Mouse (Mus musculus) intestine, postnatal 0 days (tissue): ENCODE measurements around the gene Serinc2. TPM values are rescaled to one million over a fixed set of nuclear protein-coding genes. Genes with fewer than 3 reads are reported as not detected.

Source experiments
- ATAC-seq: fragments of 200-750 bp; cut with Nextera tagmentation; 2 replicates; pipeline ENCODE4 v1.8.0; 2017; ENCODE audit warnings: mild to moderate bottlenecking, moderate TSS enrichment, moderate library complexity
- H3K27ac ChIP-seq: fragments of 300-500 bp; sonication (generic); 2 replicates; pipeline ENCODE4 v1.5.1; 2014; ENCODE audit warnings: mild to moderate bottlenecking, low read depth, low read length, moderate library complexity
- H3K27me3 ChIP-seq: fragments of 300-500 bp; sonication (generic); replicated peaks from 2 replicates; pipeline ENCODE4 v1.6.1; 2014; ENCODE audit warnings: low read length, mixed read lengths; ENCODE audit not compliant: control insufficient read depth, insufficient read depth
- H3K36me3 ChIP-seq: fragments of 300-500 bp; sonication (generic); 2 replicates; pipeline ENCODE4 v1.6.1; 2014; ENCODE audit warnings: mild to moderate bottlenecking, moderate library complexity; ENCODE audit not compliant: control insufficient read depth, insufficient read depth
- H3K4me1 ChIP-seq: fragments of 300-500 bp; sonication (generic); replicated peaks from 2 replicates; pipeline ENCODE4 v1.6.1; 2014; ENCODE audit warnings: antibody characterized with exemption, low read length, mixed read lengths; ENCODE audit not compliant: control insufficient read depth, insufficient read depth
- H3K4me2 ChIP-seq: fragments of 300-500 bp; sonication (generic); replicated peaks from 2 replicates; pipeline ENCODE4 v1.6.1; 2014; ENCODE audit warnings: low read depth, mild to moderate bottlenecking, moderate library complexity
- H3K4me3 ChIP-seq: fragments of 300-500 bp; sonication (generic); 2 replicates; pipeline ENCODE4 v1.5.1; 2014; ENCODE audit warnings: low read depth, low read length
- H3K9ac ChIP-seq: fragments of 300-500 bp; sonication (generic); 2 replicates; pipeline ENCODE4 v1.6.1; 2014; ENCODE audit warnings: mild to moderate bottlenecking, low read depth, low read length
- H3K9me3 ChIP-seq: fragments of 300-500 bp; sonication (generic); 2 replicates; pipeline ENCODE4 v1.6.1; 2016; ENCODE audit warnings: mixed run types; ENCODE audit not compliant: control insufficient read depth
- CTCF ChIP-seq: sonication (generic); IDR thresholded peaks from 2 replicates; pipeline ENCODE4 v1.5.1; 2016; ENCODE audit warnings: low read depth, mild to moderate bottlenecking, control low read depth, antibody characterized with exemption, moderate library complexity
- WGBS: fragments of 180-500 bp; shearing (Covaris S2); extraction: QIAGEN DNeasy Blood & Tissue Kit; methylation state at CpG from one replicate; pipeline ENCODE4 v1.1.7; 2014; 5-methylcytosine and 5-hydroxymethylcytosine counted together
- polyA plus RNA-seq: library from polyadenylated mRNA; unstranded; fragments of >200 nt; fragmentation: Nextera tagmentation; extraction: Ambion mirVana; gene quantifications from 2 replicates; pipeline ENCODE4 v1.2.1, GENCODE M21; 2015

Serinc2 gene
- polyA plus RNA-seq, 1 experiment from 2014 or later: 26.1 TPM

GRCm38 (mm10) chr4:130276573-130277176, 2.3 kb downstream of the Serinc2 start:
- Histone ChIP-seq H3K4me2 (no peak overlapping the region; the same call in 1 of the 2 replicates), H3K9ac (peak overlapping the region; percentile 7; the same call in 1 of the 2 replicates), H3K36me3 (no peaks in the 10 kb centered on the region), H3K27me3 (peaks cover 14% of the 10 kb centered on the region; the same call in 1 of the 2 replicates), H3K4me1 (peaks cover 3% of the 10 kb centered on the region; the same call in 1 of the 2 replicates), H3K9me3 (no peaks in the 10 kb centered on the region), H3K27ac (no peak overlapping the region), H3K4me3 (no peak overlapping the region)
- no peak for TF ChIP-seq CTCF
- WGBS: 30% methylated on average over 7 of the region's 7 CpGs
- peak; percentile 50 for ATAC-seq

- Histone ChIP-seq H3K27me3 (peaks cover 14% of the 10 kb centered on the region; the same call in 1 of the 2 replicates), H3K9ac (no peak overlapping the region), H3K4me3 (peak overlapping the region; percentile 63), H3K9me3 (no peaks in the 10 kb centered on the region), H3K27ac (no peak overlapping the region), H3K4me2 (peak overlapping the region; percentile 96), H3K4me1 (peaks cover 3% of the 10 kb centered on the region; the same call in 1 of the 2 replicates), H3K36me3 (no peaks in the 10 kb centered on the region)
- ATAC-seq: no peak
- no peak for TF ChIP-seq CTCF
- WGBS: 58% methylated on average over 5 of the region's 5 CpGs
Observed at GRCm38 (mm10) chr4:130275823-130276105, 3.2 kb downstream of the Serinc2 start.

GRCm38 (mm10) chr4:130275016-130275822, 3.8 kb downstream of the Serinc2 start:
- H3K9ac ChIP-seq: peak overlapping the region; percentile 60
- H3K36me3 ChIP-seq: no peaks in the 10 kb centered on the region
- no peak overlapping the region for H3K27ac ChIP-seq
- no peak for TF ChIP-seq CTCF
- no peaks in the 10 kb centered on the region for H3K9me3 ChIP-seq
- peak overlapping the region; percentile 63 for H3K4me3 ChIP-seq
- peaks cover 14% of the 10 kb centered on the region; the same call in 1 of the 2 replicates for H3K27me3 ChIP-seq
- peak overlapping the region; percentile 96 for H3K4me2 ChIP-seq
- H3K4me1 ChIP-seq: peaks cover 3% of the 10 kb centered on the region; the same call in 1 of the 2 replicates
- peak; percentile 73 for ATAC-seq
- WGBS: 2% methylated on average over 61 of the region's 62 CpGs

GRCm38 (mm10) chr4:130274346-130275015, 4.5 kb downstream of the Serinc2 start:
- peak overlapping the region; percentile 60 for H3K9ac ChIP-seq
- peaks cover 3% of the 10 kb centered on the region; the same call in 1 of the 2 replicates for H3K4me1 ChIP-seq
- no peaks in the 10 kb centered on the region for H3K36me3 ChIP-seq
- H3K27ac ChIP-seq: no peak overlapping the region
- H3K9me3 ChIP-seq: no peaks in the 10 kb centered on the region
- H3K27me3 ChIP-seq: peaks cover 14% of the 10 kb centered on the region; the same call in 1 of the 2 replicates
- peak overlapping the region; percentile 96 for H3K4me2 ChIP-seq
- peak overlapping the region; percentile 63 for H3K4me3 ChIP-seq
- 4% methylated on average over 29 of the region's 29 CpGs for WGBS
- no peak for TF ChIP-seq CTCF
- no peak for ATAC-seq

- H3K9ac ChIP-seq: peak overlapping the region; percentile 60; the same call in 1 of the 2 replicates
- ATAC-seq: no peak
- H3K9me3 ChIP-seq: no peaks in the 10 kb centered on the region
- H3K27me3 ChIP-seq: peaks cover 14% of the 10 kb centered on the region; the same call in 1 of the 2 replicates
- H3K4me2 ChIP-seq: peak overlapping the region; percentile 96
- H3K4me3 ChIP-seq: 0 out of 2 replicates have a peak overlapping the region, but pooled peaks have one; percentile 63
- H3K36me3 ChIP-seq: no peaks in the 10 kb centered on the region
- TF ChIP-seq CTCF: no peak
- no peak overlapping the region for H3K27ac ChIP-seq
- peaks cover 3% of the 10 kb centered on the region; the same call in 1 of the 2 replicates for H3K4me1 ChIP-seq
- WGBS: 39% methylated on average over 12 of the region's 12 CpGs
Observed at GRCm38 (mm10) chr4:130273698-130274345, 5.2 kb downstream of the Serinc2 start.
